Mouse (Mus musculus) spleen, adult 2 months (tissue): Measurements from ENCODE around the gene Olfr694. TPM values are rescaled to one million over a fixed set of nuclear protein-coding genes. Genes with fewer than 3 reads are reported as not detected.
"Not testable (repeated sequence)": the region's sequence is repeated elsewhere in the genome, so short reads cannot be mapped to it uniquely, and the experiment has no call there.

Source experiments
- DNase-seq, 2 experiments: peaks; one replicate each; pipeline versions ENCODE4 v3.0.0 to v3.0.0-alpha.2; 2012 to 2021; ENCODE audit warnings: low spot score in 2 of 2, low read depth in 1 of 2
- H3K27ac ChIP-seq: fragments of 200-500 bp; 2 replicates; pipeline ENCODE4 v1.5.1; 2012; ENCODE audit warnings: low read length, inconsistent platforms; ENCODE audit not compliant: insufficient read depth
- H3K27me3 ChIP-seq: fragments of 200-500 bp; 2 replicates; pipeline ENCODE4 v1.6.1; 2012; ENCODE audit warnings: mild to moderate bottlenecking, moderate library complexity, low read length, inconsistent platforms; ENCODE audit not compliant: control insufficient read depth, insufficient read depth
- H3K36me3 ChIP-seq: fragments of 200-500 bp; 2 replicates; pipeline ENCODE4 v1.6.1; 2012; ENCODE audit warnings: mild to moderate bottlenecking, low read length, inconsistent platforms; ENCODE audit not compliant: control insufficient read depth, insufficient read depth
- H3K4me1 ChIP-seq: fragments of 200-500 bp; 2 replicates; pipeline ENCODE4 v1.6.1; 2011; ENCODE audit warnings: inconsistent platforms; ENCODE audit not compliant: control insufficient read depth, insufficient read depth, insufficient read length
- H3K4me3 ChIP-seq: fragments of 200-500 bp; 2 replicates; pipeline ENCODE4 v1.5.1; 2011; ENCODE audit warnings: mild to moderate bottlenecking, inconsistent platforms; ENCODE audit not compliant: insufficient read depth, insufficient read length; ENCODE audit errors: extremely low read depth
- CTCF ChIP-seq: fragments of 200-500 bp; IDR thresholded peaks from 2 replicates; pipeline ENCODE4 v1.5.1; 2011; ENCODE audit warnings: mild to moderate bottlenecking, inconsistent platforms; ENCODE audit not compliant: insufficient read depth, insufficient read length, insufficient replicate concordance; ENCODE audit errors: extremely low read depth
- POLR2A ChIP-seq: fragments of 200-500 bp; IDR thresholded peaks from 2 replicates; pipeline ENCODE4 v1.6.1; 2011; ENCODE audit warnings: low read depth, low read length, inconsistent platforms
- WGBS: fragments of 180-500 bp; shearing (Covaris S2); methylation state at CpG from one replicate; pipeline ENCODE4 v1.1.7; 2018; 5-methylcytosine and 5-hydroxymethylcytosine counted together
- polyA plus RNA-seq: library from polyadenylated mRNA; depleted of rRNA; stranded (reverse); fragments of >200 nt; gene quantifications from 2 replicates; pipeline ENCODE4 v1.2.3, GENCODE M21; 2012; rRNA removed

Gene Olfr694
- polyA plus RNA-seq = not detected in 2 replicates

DNA sequence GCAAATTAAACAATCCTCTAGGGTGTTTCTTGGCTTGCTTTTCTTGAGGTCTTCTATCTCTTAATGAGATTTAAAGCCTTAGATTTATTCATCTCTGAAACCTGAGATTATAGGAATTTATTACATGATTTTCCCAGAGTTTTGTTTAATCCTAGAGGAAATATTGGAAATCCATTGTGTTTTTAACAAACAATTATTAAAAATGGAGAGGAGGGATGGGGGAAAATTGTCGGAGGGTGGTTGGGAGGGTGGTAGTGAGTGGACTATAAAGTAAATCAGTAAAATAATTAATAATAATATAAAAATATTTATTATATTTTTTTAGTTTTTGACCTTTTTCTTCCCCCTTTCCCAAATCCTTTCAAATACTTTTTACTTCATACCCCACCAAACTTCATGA lies at the start of gene Olfr694:
Olfr694 (minus strand) TSS at position 101 of the 400 bp plus-strand sequence.
- H3K27me3 ChIP-seq = no peaks in the 10 kb centered on the region
- no peak for TF ChIP-seq CTCF
- TF ChIP-seq POLR2A = no peak
- DNase-seq = no peak
- no peaks in the 10 kb centered on the region for H3K36me3 ChIP-seq
- H3K4me1 ChIP-seq = no peaks in the 10 kb centered on the region
- H3K27ac ChIP-seq = no peak within 1 kb of the TSS
- 88% methylated on average over 1 of the region's 1 CpGs for WGBS
- no peak within 1 kb of the TSS for H3K4me3 ChIP-seq

GRCm38 (mm10) chr7:106737028-106737427 lies 45.4 kb upstream of the Olfr694 start:
- H3K27ac ChIP-seq = no peak overlapping the region
- no peaks in the 10 kb centered on the region for H3K4me1 ChIP-seq
- DNase-seq = no peak
- H3K36me3 ChIP-seq = no peaks in the 10 kb centered on the region
- no peaks in the 10 kb centered on the region for H3K27me3 ChIP-seq
- no peak for TF ChIP-seq CTCF
- TF ChIP-seq POLR2A = no peak
- H3K4me3 ChIP-seq = no peak overlapping the region

- no peak overlapping the region for H3K27ac ChIP-seq
- H3K4me3 ChIP-seq = no peak overlapping the region
- DNase-seq = no peak
- WGBS = 79% methylated on average over 2 of the region's 2 CpGs
- H3K4me1 ChIP-seq = no peaks in the 10 kb centered on the region
- no peaks in the 10 kb centered on the region for H3K36me3 ChIP-seq
- TF ChIP-seq CTCF = no peak
- no peak for TF ChIP-seq POLR2A
- no peaks in the 10 kb centered on the region for H3K27me3 ChIP-seq
These were observed 42.1 kb upstream of the Olfr694 start for GRCm38 (mm10) chr7:106733717-106734116.

- H3K27ac ChIP-seq, H3K4me1 ChIP-seq, H3K4me3 ChIP-seq, H3K27me3 ChIP-seq, DNase-seq, H3K36me3 ChIP-seq: not testable (repeated sequence)
- WGBS = 87% methylated on average over 2 of the region's 2 CpGs
These were observed 34.0 kb upstream of the Olfr694 start for GRCm38 (mm10) chr7:106725654-106726053.

DNA sequence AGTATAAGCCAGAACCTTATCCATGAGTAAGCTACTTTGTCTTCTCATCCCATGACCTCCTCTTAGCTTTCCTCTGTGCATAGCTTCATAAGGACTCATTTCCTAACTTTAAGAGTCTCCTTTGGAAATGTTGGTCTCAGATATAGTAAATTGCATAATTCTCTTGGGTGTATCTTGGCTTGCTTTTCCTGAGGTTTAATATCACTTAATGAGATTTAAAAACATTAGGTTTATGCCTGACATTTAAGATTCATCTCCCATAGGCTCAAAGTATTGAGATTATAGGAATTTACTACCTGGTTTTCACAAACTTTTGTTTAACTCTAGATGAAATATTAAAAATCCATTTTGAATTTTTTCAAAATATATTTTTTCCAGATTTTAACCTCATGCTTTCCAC lies 24.7 kb upstream of the Olfr694 start, which contains the start of gene Olfr695:
Olfr695 (minus strand) TSS at position 101 of the 400 bp plus-strand sequence.
- Histone ChIP-seq H3K36me3 (no peaks in the 10 kb centered on the region), H3K4me3 (no peak within 1 kb of the TSS), H3K27me3 (no peaks in the 10 kb centered on the region), H3K4me1 (no peaks in the 10 kb centered on the region), H3K27ac (no peak within 1 kb of the TSS)
- TF ChIP-seq CTCF (no peak), POLR2A (no peak)
- DNase-seq = no peak

DNA sequence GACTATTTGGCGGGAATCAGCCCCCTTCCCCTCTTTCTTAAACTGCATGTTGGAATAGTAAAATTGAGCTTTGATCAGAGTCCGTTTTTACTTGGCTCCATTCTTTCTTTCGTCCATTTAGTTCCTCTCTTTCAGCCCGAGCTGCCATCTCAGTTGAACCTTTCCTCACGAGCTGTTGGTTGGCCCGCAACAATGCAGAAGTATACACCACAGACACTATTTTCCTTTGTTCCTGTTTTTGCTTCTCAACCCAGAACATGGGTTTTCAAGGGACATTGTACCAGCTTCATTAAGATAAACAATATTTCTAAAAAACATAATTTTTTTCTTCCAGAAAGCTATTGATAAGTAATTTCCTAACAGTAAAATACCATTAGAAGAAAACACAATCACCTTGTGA lies 19.8 kb upstream of the Olfr694 start:
- TF ChIP-seq CTCF = no peak
- TF ChIP-seq POLR2A = no peak
- Histone ChIP-seq H3K36me3 (no peaks in the 10 kb centered on the region), H3K27me3 (no peaks in the 10 kb centered on the region), H3K4me1 (no peaks in the 10 kb centered on the region), H3K4me3 (no peak overlapping the region), H3K27ac (no peak overlapping the region)
- no peak for DNase-seq
- 54% methylated on average over 6 of the region's 6 CpGs for WGBS

GRCm38 (mm10) chr7:106707705-106708104 lies 16.1 kb upstream of the Olfr694 start:
- DNase-seq, H3K36me3 ChIP-seq, H3K27me3 ChIP-seq, H3K4me3 ChIP-seq, H3K27ac ChIP-seq, H3K4me1 ChIP-seq: not testable (repeated sequence)
- 90% methylated on average over 10 of the region's 10 CpGs for WGBS

DNA sequence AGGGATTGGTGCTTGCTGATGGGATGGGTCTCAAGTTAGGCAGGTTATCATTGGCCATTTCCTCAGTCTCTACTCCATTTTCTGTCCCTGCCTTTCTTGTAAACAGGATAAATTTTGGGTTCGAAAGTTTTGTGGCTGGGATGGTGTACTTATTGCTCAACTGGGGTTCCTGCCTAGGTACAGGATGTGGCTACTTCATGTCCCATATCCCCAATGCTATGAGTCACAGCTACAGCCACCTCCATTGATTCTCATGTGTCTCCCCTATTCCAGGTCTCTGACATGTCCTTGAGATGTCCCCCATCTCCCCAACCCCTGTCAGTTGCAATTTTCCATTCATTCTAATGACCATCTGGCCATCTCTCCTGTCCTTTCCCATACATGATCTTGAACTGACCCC lies 5.3 kb upstream of the Olfr694 start:
- no peaks in the 10 kb centered on the region for H3K4me1 ChIP-seq
- no peak overlapping the region for H3K27ac ChIP-seq
- H3K4me3 ChIP-seq = no peak overlapping the region
- no peaks in the 10 kb centered on the region for H3K27me3 ChIP-seq
- no peak for DNase-seq
- no peak for TF ChIP-seq POLR2A
- TF ChIP-seq CTCF = no peak
- 73% methylated on average over 1 of the region's 1 CpGs for WGBS
- H3K36me3 ChIP-seq = no peaks in the 10 kb centered on the region
